Comparison of ENCODE assay signal across 9 mouse cellular contexts in the genomic region with DNA sequence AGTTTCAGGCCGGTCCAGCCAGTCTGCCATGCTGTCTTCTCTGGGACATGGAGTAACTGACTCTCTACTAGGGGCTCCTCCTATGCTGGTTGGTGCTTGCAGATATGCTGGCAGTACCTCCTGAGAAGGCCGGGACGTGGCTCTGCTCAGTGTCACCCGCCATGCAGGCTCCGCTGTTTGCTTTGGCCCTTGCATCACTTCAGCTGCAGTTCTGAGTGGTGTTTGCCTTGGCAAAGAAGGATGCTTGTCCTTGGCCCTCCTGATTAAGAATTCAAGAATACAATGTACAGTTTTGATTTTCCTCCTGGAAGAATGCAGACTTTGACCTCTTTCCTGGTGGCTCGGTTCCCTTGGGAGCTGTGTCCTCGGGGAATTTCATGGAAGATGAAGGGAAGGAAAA. TPM values are rescaled to one million over a fixed set of nuclear protein-coding genes. Genes with fewer than 3 reads are reported as not detected.
DNase-seq lines count a peak whose midpoint lies in the region; ATAC-seq lines count a peak whose summit lies in the region.
"Had no signal": no experiment of that assay in that cellular context is flagged by ENCODE, and none has a peak within 500 bp of the region (broad histone marks: within the 10 kb centered on the region; RNA-seq: fewer than 3 reads in every experiment).

No protein-coding gene starts in this region.

- peak; percentile 98 for DNase-seq in heart, adult 11 months
- DNase-seq in heart, embryonic 10.5 days (ENCODE audit: low spot score), result no peak
- peak; percentile 51 for DNase-seq in adrenal gland, postnatal 10 days
- peak; percentile 41 to 45 for DNase-seq in heart, postnatal 14 days
- no peak for DNase-seq in gastrocnemius, postnatal 36 days
- DNase-seq in retina, embryonic 14.5 days (ENCODE audit: low spot score), result no peak
- DNase-seq in frontal cortex, postnatal 36 days (ENCODE audit: low spot score in 2 of 2), result no peak

- no peak overlapping the region for H3K27ac ChIP-seq in heart, embryonic 10.5 days
- H3K27ac ChIP-seq in lung, embryonic 16.5 days (ENCODE audit: low read length), result peak overlapping the region; percentile 85

- no peak overlapping the region for H3K4me3 ChIP-seq in heart, embryonic 10.5 days
- peak overlapping the region; percentile 82; the same call in 1 of the 2 replicates for H3K4me3 ChIP-seq in lung, embryonic 16.5 days (ENCODE audit: low read length)

- peaks cover 27% of the 10 kb centered on the region for H3K27me3 ChIP-seq in heart, embryonic 10.5 days (ENCODE audit: insufficient read depth, poor library complexity, severe bottlenecking)
- no peaks in the 10 kb centered on the region for H3K27me3 ChIP-seq in lung, embryonic 16.5 days (ENCODE audit: control insufficient read depth, insufficient read depth, low read depth, low read length)

- intact Hi-C loops in heart, postnatal 14 days (cut with DNase I), result no loop called here
- intact Hi-C loops in gastrocnemius, postnatal 36 days (cut with DNase I), result loop anchor here (10.0 kb wide), 1 partner anchor 349 kb away; no protein-coding TSS in a partner anchor

- peak overlapping the region; percentile 93 for H3K4me2 ChIP-seq in lung, embryonic 16.5 days (ENCODE audit: low read depth, low read length)

- peaks cover 67% of the 10 kb centered on the region for H3K4me1 ChIP-seq in heart, embryonic 10.5 days
- peaks cover 34% of the 10 kb centered on the region for H3K4me1 ChIP-seq in lung, embryonic 16.5 days (replicated peaks; ENCODE audit: control insufficient read depth, insufficient read depth, low read length)

- no peak overlapping the region for H3K9ac ChIP-seq in lung, embryonic 16.5 days (ENCODE audit: low read length)

- no peaks in the 10 kb centered on the region for H3K36me3 ChIP-seq in heart, embryonic 10.5 days
- no peaks in the 10 kb centered on the region for H3K36me3 ChIP-seq in lung, embryonic 16.5 days (ENCODE audit: control insufficient read depth, insufficient read depth, low read length)

- no peaks in the 10 kb centered on the region for H3K9me3 ChIP-seq in heart, embryonic 10.5 days
- no peaks in the 10 kb centered on the region for H3K9me3 ChIP-seq in lung, embryonic 16.5 days (ENCODE audit: control insufficient read depth, low read length)

- peak; percentile 23 for ATAC-seq in lung, embryonic 16.5 days (ENCODE audit: low read depth)
- ATAC-seq: intestine, postnatal 0 days had no signal

- WGBS in heart, embryonic 10.5 days, result 65% methylated on average over 7 of the region's 7 CpGs
- WGBS in lung, embryonic 16.5 days, result 43% methylated on average over 7 of the region's 7 CpGs

RNA-seq across cellular contexts. Expression of a gene that starts 2.8 kb away (rescaled TPM):
- 11.6 and 13.1 TPM in 2 replicates for polyA plus RNA-seq in heart, embryonic 10.5 days (2016; fragmentation: Nextera tagmentation; extraction: Ambion mirVana)
- total RNA-seq in adrenal gland, postnatal 10 days (2021), result 10 to 100 TPM; 18.9 to 21.3 TPM
- total RNA-seq in heart, postnatal 14 days (2021), result 10 to 100 TPM in 1 of 2 experiments, 1 to 10 TPM in 1; 9.2 to 10.3 TPM
- 31.7 and 35.6 TPM in 2 replicates for polyA plus RNA-seq in lung, embryonic 16.5 days (2015; fragmentation: Nextera tagmentation; extraction: Ambion mirVana)
- 1 to 10 TPM; 1.8 to 2.6 TPM for total RNA-seq in gastrocnemius, postnatal 36 days (2021)

RNA-seq across cellular contexts. Expression of a gene that starts 32.1 kb away (rescaled TPM):
- 86.7 and 96.6 TPM in 2 replicates for polyA plus RNA-seq in heart, embryonic 10.5 days (2016; fragmentation: Nextera tagmentation; extraction: Ambion mirVana)
- 10 to 100 TPM; 34.7 to 40.0 TPM for total RNA-seq in adrenal gland, postnatal 10 days (2021)
- total RNA-seq in heart, postnatal 14 days (2021), result 10 to 100 TPM; 28.2 to 30.3 TPM
- polyA plus RNA-seq in lung, embryonic 16.5 days (2015; fragmentation: Nextera tagmentation; extraction: Ambion mirVana), result 90.3 and 92.6 TPM in 2 replicates
- 10 to 100 TPM; 23.6 to 28.6 TPM for total RNA-seq in gastrocnemius, postnatal 36 days (2021)

Comparison
In these comparisons a context has a peak if more than half of its experiments do, and no peak if none do; other contexts are left out.
1. DNase-seq: peak in heart, adult 11 months (single experiment), adrenal gland, postnatal 10 days (single experiment) and heart, postnatal 14 days (2 of 2); none in heart, embryonic 10.5 days (single experiment), gastrocnemius, postnatal 36 days (0 of 2), retina, embryonic 14.5 days (single experiment) and frontal cortex, postnatal 36 days (0 of 2).